Mouse (Mus musculus) brain, embryonic 14.5 days (tissue): ENCODE data around the gene Zfp385b.

Source experiments
- CTCF ChIP-seq: fragments of 200-500 bp; IDR thresholded peaks from 2 replicates; pipeline ENCODE4 v1.5.1; 2012; ENCODE audit warnings: inconsistent platforms, mild to moderate bottlenecking, moderate library complexity, borderline replicate concordance; ENCODE audit not compliant: insufficient read depth, insufficient read length; ENCODE audit errors: extremely low read depth
- POLR2A ChIP-seq: fragments of 200-500 bp; IDR thresholded peaks from 2 replicates; pipeline ENCODE4 v1.6.1; 2012; ENCODE audit warnings: mild to moderate bottlenecking, inconsistent platforms, borderline replicate concordance; ENCODE audit not compliant: poor library complexity, insufficient read depth, insufficient read length, severe bottlenecking; ENCODE audit errors: extremely low read depth

DNA sequence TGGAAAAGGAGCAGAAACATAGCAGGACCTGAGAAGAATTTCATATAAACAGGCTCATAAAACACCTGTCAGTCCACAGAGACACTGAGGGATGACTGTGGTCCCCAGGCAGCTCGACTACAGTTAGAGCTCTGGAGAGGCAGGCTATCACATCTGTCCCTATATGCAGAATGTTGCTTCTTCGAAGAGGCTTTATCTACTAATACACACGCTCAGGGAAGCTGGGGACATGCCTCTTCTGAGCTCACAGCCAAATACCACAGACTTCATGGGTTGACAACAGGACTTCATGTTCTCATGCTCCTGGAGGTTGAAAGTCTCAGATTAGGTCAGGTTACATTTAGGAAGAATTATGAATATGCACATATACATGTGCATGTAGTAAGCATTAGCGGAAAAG lies 321.1 kb downstream of the Zfp385b start:
- no peak for TF ChIP-seq POLR2A
- TF ChIP-seq CTCF = no peak
